In the genomic region with DNA sequence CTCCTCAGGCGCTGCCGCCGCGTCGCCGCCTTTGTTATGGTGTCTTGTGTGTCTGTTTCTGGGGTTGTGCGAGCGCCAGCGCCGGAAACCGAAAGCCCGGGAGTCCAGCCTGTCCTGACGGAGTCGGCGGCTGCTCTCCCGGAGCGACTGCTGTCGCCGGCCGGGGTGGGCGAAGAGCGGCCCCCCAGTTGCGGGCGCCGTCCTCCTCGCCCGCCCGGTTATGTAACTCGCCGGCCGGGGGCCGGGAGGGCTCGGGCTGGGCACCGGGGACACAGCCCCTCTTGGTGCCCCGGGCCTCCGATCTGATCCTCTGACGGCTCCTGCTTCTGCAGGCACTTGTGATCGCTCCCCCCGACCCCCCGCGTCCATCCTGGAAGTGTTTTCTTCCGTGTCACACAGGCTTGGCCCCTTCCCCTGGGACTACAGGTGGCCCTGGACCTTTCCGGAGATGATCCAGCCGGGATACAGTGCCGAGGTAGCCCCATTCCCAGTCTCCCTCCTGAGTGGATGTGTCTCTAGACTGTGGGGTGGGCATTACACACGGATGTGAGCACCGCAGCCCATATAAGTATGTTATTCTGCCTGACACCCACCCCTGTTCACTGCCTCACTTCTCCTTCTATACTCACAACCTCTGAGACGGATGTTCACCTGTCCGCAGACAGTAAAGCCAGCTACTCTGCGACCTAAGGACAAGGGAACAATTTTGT, we compare ENCODE assay signal across 9 mouse cellular contexts. TPM values are rescaled to one million over a fixed set of nuclear protein-coding genes. Genes with fewer than 3 reads are reported as not detected.
DNase-seq lines count a peak whose midpoint lies in the region; ATAC-seq and TF ChIP-seq lines count a peak whose summit lies in the region.
"Had no signal": no experiment of that assay in that cellular context is flagged by ENCODE, and none has a peak within 500 bp of the region (broad histone marks: within the 10 kb centered on the region; RNA-seq: fewer than 3 reads in every experiment).

No protein-coding gene starts in this region.

- peak overlapping the region; percentile 84 for H3K4me2 ChIP-seq in liver, embryonic 12.5 days
- peak overlapping the region; percentile 91 for H3K4me2 ChIP-seq in neural tube, embryonic 12.5 days (replicated peaks)

- no peak for TF ChIP-seq POLR2A in cortical plate, adult 2 months (IDR thresholded peaks at IDR 0.05; ENCODE audit: extremely low read depth, insufficient read depth, low read length)

- H3K36me3 ChIP-seq in liver, embryonic 12.5 days, result peaks cover 12% of the 10 kb centered on the region
- no peaks in the 10 kb centered on the region for H3K36me3 ChIP-seq in neural tube, embryonic 12.5 days

- peak; percentile 12; the same call in 1 of the 2 replicates for ATAC-seq in frontal cortex, adult (ENCODE audit: low TSS enrichment)
- peak; percentile 61 for ATAC-seq in CD4-positive, CD25-positive, alpha-beta regulatory T cell, adult 4 months
- ATAC-seq in hematopoietic stem cell, adult 5-6 weeks (replicated peaks in 1 of 2; ENCODE audit: insufficient read depth in 1 of 2, low FRiP score in 2 of 2, low TSS enrichment in 1 of 2, low read depth in 1 of 2, poor library complexity in 2 of 2, severe bottlenecking in 2 of 2), result peak; percentile 19 to 42; a peak in 2 of 4 replicates
- peak; percentile 59 for ATAC-seq in liver, embryonic 12.5 days
- ATAC-seq in neural tube, embryonic 12.5 days (ENCODE audit: low FRiP score, low read depth), result peak; percentile 59

- peak overlapping the region; percentile 99 for H3K9ac ChIP-seq in liver, embryonic 12.5 days
- peak overlapping the region; percentile 96 for H3K9ac ChIP-seq in neural tube, embryonic 12.5 days

- no peak overlapping the region for H3K27ac ChIP-seq in cortical plate, adult 2 months (ENCODE audit: insufficient read depth, low read length)
- H3K27ac ChIP-seq in liver, embryonic 12.5 days, result peak overlapping the region; percentile 91
- H3K27ac ChIP-seq in neural tube, embryonic 12.5 days, result peak overlapping the region; percentile 75

- 2% methylated on average over 50 of the region's 50 CpGs for WGBS in liver, embryonic 12.5 days (ENCODE audit: insufficient replicate concordance)
- WGBS in neural tube, embryonic 12.5 days, result 4% methylated on average over 50 of the region's 50 CpGs

- no peak for DNase-seq in frontal cortex, adult 2 months (ENCODE audit: extremely low spot score in 1 of 2, low spot score in 1 of 2)
- DNase-seq in right cerebral cortex, postnatal 4 days, result no peak

- no peak for TF ChIP-seq CTCF in cortical plate, adult 2 months (IDR thresholded peaks at IDR 0.05; ENCODE audit: extremely low read depth, insufficient read depth, low read length)

- H3K4me3 ChIP-seq in cortical plate, adult 2 months (ENCODE audit: insufficient read depth, low read length), result peak overlapping the region; percentile 70
- peak overlapping the region; percentile 94 for H3K4me3 ChIP-seq in liver, embryonic 12.5 days
- peak overlapping the region; percentile 97 for H3K4me3 ChIP-seq in neural tube, embryonic 12.5 days

- H3K4me1 ChIP-seq in cortical plate, adult 2 months (ENCODE audit: control insufficient read depth, insufficient read depth, low read length), result no peaks in the 10 kb centered on the region
- peaks cover 43% of the 10 kb centered on the region for H3K4me1 ChIP-seq in liver, embryonic 12.5 days
- peaks cover 19% of the 10 kb centered on the region for H3K4me1 ChIP-seq in neural tube, embryonic 12.5 days

- H3K9me3 ChIP-seq in liver, embryonic 12.5 days (replicated peaks), result no peaks in the 10 kb centered on the region
- no peaks in the 10 kb centered on the region for H3K9me3 ChIP-seq in neural tube, embryonic 12.5 days

- no peaks in the 10 kb centered on the region for H3K27me3 ChIP-seq in liver, embryonic 12.5 days (replicated peaks)
- H3K27me3 ChIP-seq in neural tube, embryonic 12.5 days (replicated peaks), result no peaks in the 10 kb centered on the region

RNA-seq across cellular contexts. Expression of a gene that starts 0.7 kb away (rescaled TPM):
- polyA plus RNA-seq in frontal cortex, adult 2 months (2012; rRNA removed), result 3.2 and 3.4 TPM in 2 replicates
- 10 to 100 TPM; 19.8 to 20.6 TPM for polyA plus RNA-seq in CD4-positive, CD25-positive, alpha-beta regulatory T cell, adult 4 months (2017; shearing (Covaris generic))
- 2.6 and 2.8 TPM in 2 replicates for polyA plus RNA-seq in cortical plate, adult 2 months (2012; rRNA removed)
- total RNA-seq in hematopoietic stem cell, adult 5-6 weeks (2017), result 32.7 and 47.0 TPM in 2 replicates
- 17.5 and 18.9 TPM in 2 replicates for polyA plus RNA-seq in liver, embryonic 12.5 days (2016; fragmentation: Nextera tagmentation; extraction: Ambion mirVana)
- 17.2 and 20.2 TPM in 2 replicates for polyA plus RNA-seq in neural tube, embryonic 12.5 days (2016; fragmentation: Nextera tagmentation; extraction: Ambion mirVana)

RNA-seq across cellular contexts. Expression of a gene that starts 55.2 kb away (rescaled TPM):
- polyA plus RNA-seq in frontal cortex, adult 2 months (2012; rRNA removed), result not detected in 2 replicates
- under 1 TPM in 1 of 2 experiments, not detected in 1; 0.19 TPM for polyA plus RNA-seq in CD4-positive, CD25-positive, alpha-beta regulatory T cell, adult 4 months (2017; shearing (Covaris generic))
- not detected in 2 replicates for polyA plus RNA-seq in cortical plate, adult 2 months (2012; rRNA removed)
- total RNA-seq in hematopoietic stem cell, adult 5-6 weeks (2017), result not detected in 2 replicates
- polyA plus RNA-seq in liver, embryonic 12.5 days (2016; fragmentation: Nextera tagmentation; extraction: Ambion mirVana), result 1.0 and 1.1 TPM in 2 replicates
- polyA plus RNA-seq in neural tube, embryonic 12.5 days (2016; fragmentation: Nextera tagmentation; extraction: Ambion mirVana), result 0.08 and 0.31 TPM in 2 replicates
- polyA plus RNA-seq: large intestine, adult 2 months had no signal
